Mouse (Mus musculus) lung, embryonic 16.5 days (tissue): Measurements from ENCODE around the gene Kpna6. TPM values are rescaled to one million over a fixed set of nuclear protein-coding genes. Genes with fewer than 3 reads are reported as not detected.

Experiments
- ATAC-seq: fragments of 200-750 bp; cut with Nextera tagmentation; 2 replicates; pipeline ENCODE4 v1.8.0; 2017; ENCODE audit warnings: low read depth, mild to moderate bottlenecking, moderate library complexity
- H3K27ac ChIP-seq: fragments of 300-500 bp; sonication (generic); 2 replicates; pipeline ENCODE4 v1.5.1; 2014; ENCODE audit warnings: mild to moderate bottlenecking, control low read depth, low read length
- H3K27me3 ChIP-seq: fragments of 300-500 bp; sonication (generic); 2 replicates; pipeline ENCODE4 v1.6.1; 2014; ENCODE audit warnings: low read depth, low read length, mixed read lengths; ENCODE audit not compliant: control insufficient read depth, insufficient read depth
- H3K36me3 ChIP-seq: fragments of 300-500 bp; sonication (generic); 2 replicates; pipeline ENCODE4 v1.6.1; 2014; ENCODE audit warnings: low read length; ENCODE audit not compliant: control insufficient read depth, insufficient read depth
- H3K4me1 ChIP-seq: fragments of 300-500 bp; sonication (generic); replicated peaks from 2 replicates; pipeline ENCODE4 v1.6.1; 2014; ENCODE audit warnings: low read length, mixed read lengths; ENCODE audit not compliant: control insufficient read depth, insufficient read depth
- H3K4me2 ChIP-seq: fragments of 300-500 bp; sonication (generic); 2 replicates; pipeline ENCODE4 v1.6.1; 2014; ENCODE audit warnings: low read depth, low read length, control low read depth
- H3K4me3 ChIP-seq: fragments of 300-500 bp; sonication (generic); 2 replicates; pipeline ENCODE4 v1.5.1; 2014; ENCODE audit warnings: mild to moderate bottlenecking, low read length, control low read depth
- H3K9ac ChIP-seq: fragments of 300-500 bp; sonication (generic); 2 replicates; pipeline ENCODE4 v1.6.1; 2014; ENCODE audit warnings: low read length, control low read depth
- H3K9me3 ChIP-seq: fragments of 300-500 bp; sonication (generic); 2 replicates; pipeline ENCODE4 v1.6.1; 2016; ENCODE audit warnings: low read length; ENCODE audit not compliant: control insufficient read depth
- WGBS: fragments of 180-500 bp; shearing (Covaris S2); extraction: QIAGEN DNeasy Blood & Tissue Kit; methylation state at CpG from one replicate; pipeline ENCODE4 v1.1.7; 2014; 5-methylcytosine and 5-hydroxymethylcytosine counted together
- polyA plus RNA-seq: library from polyadenylated mRNA; unstranded; fragments of >200 nt; fragmentation: Nextera tagmentation; extraction: Ambion mirVana; gene quantifications from 2 replicates; pipeline ENCODE4 v1.2.1, GENCODE M21; 2015

Gene Kpna6
- polyA plus RNA-seq, 1 experiment from 2014 or later, result 18.2 TPM

DNA sequence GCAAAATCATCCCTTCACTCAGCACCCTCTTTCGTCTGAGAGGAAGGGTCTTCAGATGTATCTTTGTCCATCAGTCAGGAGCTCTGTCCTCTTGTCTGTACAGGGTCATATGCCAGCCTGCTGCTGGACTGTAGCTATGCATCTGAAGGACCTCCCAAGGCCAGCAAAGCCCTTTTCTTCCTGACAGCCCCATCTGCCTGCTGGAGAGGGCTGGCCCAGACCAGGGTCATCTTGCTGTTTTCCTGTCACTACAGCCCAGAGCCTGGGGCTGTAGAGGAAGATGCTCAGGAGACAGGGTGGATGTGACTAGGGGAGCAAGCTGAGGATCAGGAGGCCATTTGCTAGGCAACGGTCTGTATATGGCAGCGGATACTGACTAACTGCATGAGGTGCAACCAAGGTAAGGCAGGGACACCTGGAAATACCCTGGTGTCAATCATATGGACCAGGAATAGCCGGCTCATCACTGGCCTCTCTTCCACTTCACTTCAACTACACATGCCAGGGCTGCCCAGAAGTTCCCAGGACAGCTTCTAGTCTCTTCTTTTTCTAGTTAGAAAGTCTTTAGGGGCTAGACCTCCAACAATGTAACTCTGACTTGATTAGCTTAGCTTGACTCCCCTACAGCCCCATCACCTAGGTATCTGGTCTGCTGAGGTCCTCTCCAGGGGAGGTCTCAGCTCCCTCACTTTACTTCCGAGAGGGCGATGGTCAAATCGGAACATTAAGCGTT is 49.6 kb downstream of the Kpna6 start:
- Histone ChIP-seq H3K4me1 (peaks cover 31% of the 10 kb centered on the region), H3K9me3 (no peaks in the 10 kb centered on the region), H3K4me2 (peak overlapping the region; percentile 59), H3K27ac (peak overlapping the region; percentile 87), H3K9ac (peak overlapping the region; percentile 82), H3K4me3 (peak overlapping the region; percentile 68), H3K27me3 (no peaks in the 10 kb centered on the region), H3K36me3 (peaks cover 8% of the 10 kb centered on the region)
- no peak for ATAC-seq
- WGBS, result 18% methylated on average over 8 of the region's 8 CpGs

DNA sequence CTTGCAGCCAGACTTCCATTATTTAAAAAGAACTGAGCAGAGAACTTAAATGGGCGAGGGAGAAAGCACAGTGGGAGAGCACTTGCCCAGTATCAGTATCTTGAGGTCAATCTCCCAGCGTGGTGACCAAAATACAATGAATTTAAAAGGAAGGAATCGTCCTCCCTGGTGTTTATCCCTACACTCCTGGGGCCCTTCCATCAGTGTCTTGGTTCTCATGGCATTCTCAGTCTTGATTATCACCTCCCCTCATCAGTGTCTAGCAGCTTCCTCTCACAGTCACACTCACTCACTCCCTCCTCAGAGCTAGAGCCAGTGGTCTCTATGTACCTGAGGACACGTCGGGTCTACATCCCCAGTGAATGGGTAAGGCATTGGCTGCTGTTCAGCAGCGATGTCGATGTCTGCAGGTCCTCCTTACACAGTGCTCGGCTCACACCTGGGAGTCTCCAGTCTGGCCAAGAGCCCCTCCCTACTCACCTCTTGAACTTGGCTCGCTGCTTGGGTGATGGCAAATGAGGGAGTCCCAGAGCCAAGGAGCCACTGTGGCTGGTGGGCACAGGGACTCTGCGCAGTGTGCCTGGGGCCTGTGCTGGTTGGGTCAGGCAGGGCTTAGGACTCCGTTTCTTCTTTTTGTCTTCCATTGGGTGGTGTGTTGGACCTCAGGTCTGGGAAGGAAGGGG is 50.3 kb downstream of the Kpna6 start:
- peak overlapping the region; percentile 59 for H3K4me2 ChIP-seq
- H3K9ac ChIP-seq, result peak overlapping the region; percentile 82; the same call in 1 of the 2 replicates
- peaks cover under 1% of the 10 kb centered on the region; the same call in 1 of the 2 replicates for H3K36me3 ChIP-seq
- peaks cover 32% of the 10 kb centered on the region for H3K4me1 ChIP-seq
- peak overlapping the region; percentile 7; the same call in 1 of the 2 replicates for H3K27ac ChIP-seq
- no peaks in the 10 kb centered on the region for H3K9me3 ChIP-seq
- 68% methylated on average over 11 of the region's 11 CpGs for WGBS
- H3K27me3 ChIP-seq, result no peaks in the 10 kb centered on the region
- H3K4me3 ChIP-seq, result no peak overlapping the region; the same call in 1 of the 2 replicates
- ATAC-seq, result no peak

DNA sequence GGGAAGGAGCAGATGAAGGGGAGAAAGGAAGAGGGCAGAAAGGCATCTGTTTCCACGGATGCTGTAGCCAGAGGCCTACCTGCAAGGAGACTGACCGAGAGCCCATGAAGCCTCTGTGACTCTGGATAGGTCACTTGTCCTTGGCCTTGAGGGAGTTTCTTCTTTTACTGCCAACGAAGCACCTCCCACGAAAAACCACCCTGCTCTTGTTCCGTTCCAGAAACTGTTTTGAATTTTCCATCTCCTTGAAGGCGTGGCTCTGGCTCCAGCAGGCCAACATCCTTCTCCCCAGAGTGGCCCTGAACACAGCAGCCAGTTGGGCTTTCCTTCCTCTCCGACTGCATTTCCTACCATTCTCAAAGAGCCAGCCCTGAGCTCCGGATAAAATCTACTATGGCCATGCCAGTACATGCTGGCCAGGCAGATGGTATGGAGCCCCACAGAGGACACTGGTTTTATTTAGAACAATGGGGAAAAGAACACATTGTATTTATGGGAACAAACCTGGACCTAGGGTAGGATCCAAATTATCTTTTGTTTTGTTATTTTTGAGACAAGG is 51.2 kb downstream of the Kpna6 start:
- ATAC-seq, result no peak
- H3K4me3 ChIP-seq, result peak overlapping the region; percentile 13
- 0 out of 2 replicates have a peak, but pooled peaks cover 2% of the 10 kb centered on the region for H3K36me3 ChIP-seq
- 62% methylated on average over 8 of the region's 8 CpGs for WGBS
- H3K27me3 ChIP-seq, result no peaks in the 10 kb centered on the region
- H3K4me1 ChIP-seq, result peaks cover 32% of the 10 kb centered on the region
- H3K27ac ChIP-seq, result peak overlapping the region; percentile 65
- no peaks in the 10 kb centered on the region for H3K9me3 ChIP-seq
- peak overlapping the region; percentile 25; the same call in 1 of the 2 replicates for H3K9ac ChIP-seq
- H3K4me2 ChIP-seq, result peak overlapping the region; percentile 11; the same call in 1 of the 2 replicates

GRCm38 (mm10) chr4:129620419-129621282 is 51.9 kb downstream of the Kpna6 start:
- peak overlapping the region; percentile 25; the same call in 1 of the 2 replicates for H3K9ac ChIP-seq
- H3K4me3 ChIP-seq, result peak overlapping the region; percentile 13

GRCm38 (mm10) chr4:129618786-129619691 is 53.5 kb downstream of the Kpna6 start, which contains the start of gene Iqcc:
TSS of gene Iqcc (minus strand) at chr4:129619099.
- WGBS, result 3% methylated on average over 43 of the region's 44 CpGs
- Histone ChIP-seq H3K4me1 (peaks cover 19% of the 10 kb centered on the region), H3K4me3 (peak within 1 kb of the TSS; percentile 69)

More at GRCm38 (mm10) chr4:129620419-129621282, 51.9 kb downstream of the Kpna6 start:
- H3K4me1 ChIP-seq, result peaks cover 32% of the 10 kb centered on the region
- H3K36me3 ChIP-seq, result peaks cover 6% of the 10 kb centered on the region; the same call in 1 of the 2 replicates
- H3K27ac ChIP-seq, result peak overlapping the region; percentile 65
- H3K27me3 ChIP-seq, result no peaks in the 10 kb centered on the region
- ATAC-seq, result no peak
- H3K4me2 ChIP-seq, result peak overlapping the region; percentile 11
- 73% methylated on average over 11 of the region's 11 CpGs for WGBS
- H3K9me3 ChIP-seq, result no peaks in the 10 kb centered on the region

GRCm38 (mm10) chr4:129618031-129618430 is 54.5 kb downstream of the Kpna6 start:
- Histone ChIP-seq H3K27me3 (no peaks in the 10 kb centered on the region), H3K4me2 (peak overlapping the region; percentile 66), H3K9ac (peak overlapping the region; percentile 84), H3K9me3 (no peaks in the 10 kb centered on the region), H3K4me3 (peak overlapping the region; percentile 69), H3K4me1 (peaks cover 18% of the 10 kb centered on the region), H3K27ac (no peak overlapping the region), H3K36me3 (peaks cover 6% of the 10 kb centered on the region; the same call in 1 of the 2 replicates)
- WGBS, result 93% methylated on average over 5 of the region's 5 CpGs
- no peak for ATAC-seq

More at GRCm38 (mm10) chr4:129618786-129619691, 53.5 kb downstream of the Kpna6 start, which contains the start of gene Iqcc:
- Histone ChIP-seq H3K27ac (peak within 1 kb of the TSS; percentile 77), H3K36me3 (peaks cover 6% of the 10 kb centered on the region; the same call in 1 of the 2 replicates), H3K4me2 (peak within 1 kb of the TSS; percentile 66), H3K27me3 (no peaks in the 10 kb centered on the region), H3K9ac (peak within 1 kb of the TSS; percentile 84), H3K9me3 (no peaks in the 10 kb centered on the region)
- ATAC-seq, result peak; percentile 92

- WGBS, result 93% methylated on average over 7 of the region's 7 CpGs
- Histone ChIP-seq H3K27me3 (no peaks in the 10 kb centered on the region), H3K36me3 (peaks cover 6% of the 10 kb centered on the region; the same call in 1 of the 2 replicates), H3K4me3 (no peak overlapping the region), H3K9ac (no peak overlapping the region), H3K9me3 (no peaks in the 10 kb centered on the region), H3K27ac (no peak overlapping the region), H3K4me2 (no peak overlapping the region), H3K4me1 (peaks cover 11% of the 10 kb centered on the region)
- ATAC-seq, result no peak
Measured at GRCm38 (mm10) chr4:129617121-129617641, 55.4 kb downstream of the Kpna6 start.
